Mouse (Mus musculus) left cerebral cortex, postnatal 14 days (tissue): Measurements from ENCODE around the gene Nuak1. TPM values are rescaled to one million over a fixed set of nuclear protein-coding genes. Genes with fewer than 3 reads are reported as not detected.

Experiments used
- DNase-seq, 2 experiments: peaks; one replicate each; pipeline ENCODE4 v3.0.0; 2021 to 2022; ENCODE audit warnings: low spot score in 2 of 2, mixed read lengths in 1 of 2
- intact Hi-C: fragments of 180-260 bp; cut with DNase I; formaldehyde crosslinking; loops from one replicate; pipeline ENCODE4 v1.15.1; 2025
- total RNA-seq, 2 experiments: library from RNA; stranded (reverse); gene quantifications; 2 replicates each; pipeline ENCODE4 v1.2.3; 2021

Nuak1 gene
- total RNA-seq, 2 experiments from 2014 or later, result 56.0 to 66.2 TPM

DNA sequence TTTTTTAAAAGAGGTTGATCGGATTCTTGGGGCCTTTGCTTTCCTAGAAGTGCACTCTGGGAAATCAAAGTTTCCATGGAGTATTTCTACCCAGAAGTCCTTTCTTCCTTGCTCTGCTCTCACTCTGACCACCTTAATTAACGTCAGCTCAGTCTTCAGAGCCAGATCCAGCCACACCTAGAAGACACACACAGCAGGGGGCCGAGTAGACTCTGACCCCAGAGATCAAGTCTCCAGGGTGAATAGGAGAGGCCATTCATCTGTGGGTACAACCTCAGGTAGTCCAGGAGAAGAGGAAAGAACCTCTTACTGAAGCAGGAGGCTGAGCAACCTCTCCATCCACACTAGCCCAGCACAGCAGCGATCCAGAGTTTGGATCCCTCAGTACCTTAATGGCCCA lies 11.5 kb upstream of the Nuak1 start:
- no peak for DNase-seq
- intact Hi-C loops, result loop anchor here (2.0 kb wide), 1 partner anchor 633 kb away; no protein-coding TSS in a partner anchor

- intact Hi-C loops, result loop anchor here (2.0 kb wide), 1 partner anchor 632 kb away; no protein-coding TSS in a partner anchor
- peak; percentile 84 to 91 for DNase-seq
Measured at GRCm38 (mm10) chr10:84450654-84451053, 10.3 kb upstream of the Nuak1 start.

GRCm38 (mm10) chr10:84449733-84450132 lies 9.3 kb upstream of the Nuak1 start:
- no peak for DNase-seq
- intact Hi-C loops, result loop anchor here (2.0 kb wide), 1 partner anchor 631 kb away; no protein-coding TSS in a partner anchor

DNA sequence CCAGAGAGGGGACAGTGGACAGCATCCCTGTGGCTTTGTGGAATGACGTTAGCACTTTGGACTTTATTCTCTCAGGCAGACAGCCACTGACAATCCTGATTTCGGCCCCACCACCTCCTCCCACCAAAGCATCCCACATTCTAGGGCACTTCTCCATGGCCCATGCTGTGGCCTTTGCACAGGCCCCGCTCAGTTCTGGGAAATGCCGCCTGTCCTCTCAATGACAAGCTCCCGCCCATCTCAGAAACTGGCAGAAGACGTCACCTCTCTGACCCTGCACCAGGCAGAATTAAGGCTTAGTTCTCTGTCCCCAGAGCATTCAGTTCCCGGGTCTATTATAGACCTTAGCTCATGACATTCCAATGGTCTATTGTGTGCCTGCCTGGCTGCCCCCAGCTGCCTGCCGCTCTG lies 7.0 kb upstream of the Nuak1 start:
- intact Hi-C loops, result no loop called here
- DNase-seq, result no peak

GRCm38 (mm10) chr10:84446661-84447060 lies 6.3 kb upstream of the Nuak1 start:
- DNase-seq, result no peak
- intact Hi-C loops, result no loop called here

DNA sequence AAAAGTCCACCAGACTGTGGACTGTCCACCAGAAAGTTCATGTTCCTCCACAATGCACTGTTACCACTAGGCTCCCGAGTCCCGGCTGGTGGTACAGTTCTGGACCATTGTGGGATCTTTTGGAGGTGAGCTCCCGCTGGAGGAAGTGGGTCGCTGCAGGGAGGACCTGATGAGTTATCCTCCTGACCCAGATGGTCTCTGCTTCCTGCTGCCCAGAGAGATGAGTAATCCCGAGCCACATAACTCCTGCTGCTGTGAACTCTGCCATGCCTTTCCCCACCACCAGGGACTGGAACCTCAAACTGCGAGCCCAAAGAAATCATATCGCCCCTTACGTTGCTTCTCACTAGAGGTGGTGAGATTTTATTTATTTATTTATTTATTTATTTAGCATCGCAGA lies 4.0 kb upstream of the Nuak1 start:
- no peak for DNase-seq
- intact Hi-C loops, result no loop called here

DNA sequence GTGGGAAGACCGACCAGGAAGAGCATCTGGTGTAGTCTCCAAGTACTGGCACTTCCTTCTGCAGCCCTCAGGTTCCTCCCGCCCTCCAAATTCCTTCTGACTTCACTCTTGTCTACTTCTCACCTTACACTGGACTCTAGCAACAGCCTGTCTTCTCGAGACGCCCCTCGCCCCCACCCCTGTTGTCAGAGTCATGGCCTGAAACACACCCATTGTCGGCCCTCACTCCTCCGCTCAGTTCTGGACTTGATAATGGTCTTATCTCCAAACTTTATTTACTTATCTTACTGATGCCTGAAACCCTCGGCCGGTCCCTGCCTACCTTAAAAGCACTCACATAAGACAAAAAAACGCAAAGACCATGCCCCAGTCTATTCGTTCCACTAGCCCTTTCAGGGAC lies 1.4 kb upstream of the Nuak1 start:
- intact Hi-C loops, result no loop called here
- no peak for DNase-seq

DNA sequence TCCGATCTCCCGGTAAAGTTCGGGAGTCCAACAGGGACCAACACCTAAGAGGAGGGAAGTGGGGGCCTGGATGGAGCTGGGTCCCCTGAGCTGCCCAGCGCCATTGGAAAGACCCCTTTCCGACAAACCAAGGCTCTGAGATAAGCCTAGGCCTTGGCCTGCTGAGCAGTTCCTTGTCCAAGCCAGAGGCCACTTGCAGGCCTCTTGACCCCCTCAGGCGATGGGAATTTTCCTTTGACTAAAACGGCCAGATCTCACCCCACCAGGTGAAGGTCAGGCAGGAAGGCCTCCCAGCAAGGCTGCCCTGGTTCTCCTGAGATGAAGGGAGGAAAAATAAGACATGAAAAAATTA lies 1.0 kb upstream of the Nuak1 start:
- intact Hi-C loops, result no loop called here
- DNase-seq, result no peak

DNA sequence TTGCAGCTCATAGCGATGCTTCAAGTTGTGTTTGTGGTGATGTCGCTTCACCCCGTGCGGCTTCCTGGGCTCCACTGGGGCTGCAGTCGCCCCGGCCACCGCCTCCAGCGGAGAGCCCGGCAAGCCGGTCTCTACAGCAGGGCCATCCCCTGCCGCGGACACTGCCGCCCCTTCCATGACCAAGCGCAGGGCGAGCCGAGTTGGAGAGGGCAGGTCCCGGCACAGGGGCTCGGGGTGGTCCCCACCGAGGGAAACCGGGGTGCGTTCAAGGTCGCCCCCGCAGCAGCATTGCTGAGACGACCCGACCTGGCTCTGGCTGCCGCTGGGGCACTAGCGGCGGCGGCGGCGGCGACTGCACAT lies 236 bp downstream of the Nuak1 start:
- DNase-seq, result no peak
- intact Hi-C loops, result no loop called here

- intact Hi-C loops, result loop anchor here (5.0 to 10.0 kb wide), 5 partner anchors 47 to 617 kb away; no protein-coding TSS in a partner anchor
- no peak for DNase-seq
Measured at GRCm38 (mm10) chr10:84439228-84439596, 1.2 kb downstream of the Nuak1 start.

DNA sequence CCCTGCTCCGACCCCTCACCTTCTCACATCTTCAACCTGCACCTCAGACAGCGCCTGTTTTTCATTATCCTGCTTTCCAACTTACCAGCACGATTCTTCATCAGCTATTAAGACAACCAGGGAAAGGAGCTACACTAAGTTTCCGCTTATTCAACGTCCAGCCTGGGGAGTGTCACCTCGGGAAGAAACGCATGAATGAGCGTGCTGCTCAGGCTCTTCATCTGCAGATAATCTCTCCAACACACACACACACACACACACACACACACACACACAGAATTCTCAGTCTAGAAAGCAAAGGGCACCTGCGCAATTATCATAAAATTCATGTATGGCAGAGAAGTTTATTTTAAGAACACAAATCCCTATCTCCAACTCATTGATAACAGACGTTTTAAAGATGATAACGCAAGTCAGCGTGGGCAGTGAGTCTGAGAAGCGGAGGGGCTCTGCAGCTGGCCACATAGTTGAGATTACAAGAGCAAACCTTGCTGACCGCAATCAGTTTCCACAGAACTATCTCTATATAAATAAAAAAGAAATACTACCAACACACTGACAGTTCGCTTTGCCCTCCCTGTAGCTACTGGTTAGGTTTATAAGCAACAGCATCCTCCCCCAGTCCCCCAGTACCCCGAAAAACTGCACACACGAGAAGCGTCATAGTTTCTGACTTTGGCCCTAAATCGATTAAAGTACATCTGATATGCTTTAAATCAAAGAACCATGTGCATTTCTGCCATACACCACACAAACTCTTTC lies 1.8 kb downstream of the Nuak1 start:
- peak in 1 of 2 experiments; percentile 40 for DNase-seq
- intact Hi-C loops, result loop anchor here (5.0 to 10.0 kb wide), 5 partner anchors 46 to 616 kb away; no protein-coding TSS in a partner anchor

DNA sequence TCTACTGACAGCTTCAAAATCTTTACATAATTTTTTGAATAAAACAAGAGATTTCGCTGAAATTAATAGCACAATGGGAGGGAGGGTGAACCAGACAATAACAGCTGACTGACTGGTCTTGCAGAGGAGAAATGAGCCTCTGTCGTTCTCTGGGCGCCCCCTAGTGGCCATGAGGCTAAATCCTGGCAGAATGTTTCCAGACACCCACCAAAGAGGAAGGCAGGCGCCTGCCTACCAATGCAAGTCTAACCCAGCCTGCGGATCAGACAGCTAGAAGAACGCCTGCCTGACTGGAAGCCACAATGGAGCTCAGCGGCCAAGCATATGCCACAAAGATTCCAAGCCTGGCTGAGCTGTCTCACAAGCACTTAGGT lies 2.4 kb downstream of the Nuak1 start:
- intact Hi-C loops, result loop anchor here (5.0 to 10.0 kb wide), 5 partner anchors 46 to 616 kb away; no protein-coding TSS in a partner anchor
- peak; percentile 98 to 100 for DNase-seq

DNA sequence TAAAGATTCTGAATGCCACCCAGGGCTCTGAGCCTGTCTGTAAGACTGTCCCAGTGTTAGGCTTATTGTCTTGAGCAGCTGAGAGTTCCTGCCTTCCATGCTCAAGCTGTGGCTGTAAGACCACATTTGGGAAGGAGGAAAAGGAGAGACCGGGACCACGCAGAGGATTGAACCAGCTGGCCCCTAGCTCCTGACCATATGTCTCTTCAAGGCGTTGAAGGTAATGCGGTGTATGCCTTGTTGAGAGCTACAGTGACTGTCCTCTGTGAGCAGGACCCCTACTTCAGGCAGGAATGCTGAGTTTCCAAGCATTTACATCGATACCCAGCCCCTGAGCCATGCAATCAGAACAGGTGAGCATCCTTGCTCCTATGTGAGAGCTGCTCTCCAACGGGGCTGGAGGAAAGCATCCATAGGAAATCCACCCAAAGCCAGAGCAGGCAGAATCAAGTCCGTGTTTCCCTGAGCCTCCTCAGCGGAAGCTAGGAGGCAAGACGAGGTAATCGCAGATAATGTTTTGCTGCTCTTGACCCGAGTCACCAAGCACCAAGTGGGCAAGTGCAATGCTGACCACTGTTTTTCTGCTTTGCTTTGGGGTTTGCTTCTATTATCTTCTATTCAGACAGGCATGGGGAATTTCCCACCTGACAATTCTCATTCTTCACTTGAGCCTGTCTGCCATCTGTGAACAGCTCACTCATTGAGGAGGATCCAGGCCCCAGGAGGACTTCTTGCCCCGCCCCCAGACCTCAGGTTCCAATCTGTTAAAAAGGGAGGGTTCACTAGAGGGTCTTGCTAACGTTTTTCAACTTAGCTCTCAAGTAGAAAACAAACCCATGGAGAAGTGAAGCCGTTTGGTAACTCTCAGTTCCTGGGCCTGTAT lies 3.0 kb downstream of the Nuak1 start:
- intact Hi-C loops, result loop anchor here (5.0 to 10.0 kb wide), 5 partner anchors 45 to 615 kb away; no protein-coding TSS in a partner anchor
- no peak for DNase-seq

GRCm38 (mm10) chr10:84435930-84436329 lies 4.5 kb downstream of the Nuak1 start:
- intact Hi-C loops, result loop anchor here (5.0 to 10.0 kb wide), 5 partner anchors 44 to 614 kb away; no protein-coding TSS in a partner anchor
- DNase-seq, result no peak

GRCm38 (mm10) chr10:84433193-84433801 lies 7.1 kb downstream of the Nuak1 start:
- DNase-seq, result no peak
- intact Hi-C loops, result loop anchor here (10.0 kb wide), 1 partner anchor 268 kb away; no protein-coding TSS in a partner anchor

GRCm38 (mm10) chr10:84424374-84424773 lies 16.0 kb downstream of the Nuak1 start:
- intact Hi-C loops, result no loop called here
- DNase-seq, result no peak

- DNase-seq, result no peak
- intact Hi-C loops, result no loop called here
Measured at GRCm38 (mm10) chr10:84423903-84424302, 16.5 kb downstream of the Nuak1 start.

DNA sequence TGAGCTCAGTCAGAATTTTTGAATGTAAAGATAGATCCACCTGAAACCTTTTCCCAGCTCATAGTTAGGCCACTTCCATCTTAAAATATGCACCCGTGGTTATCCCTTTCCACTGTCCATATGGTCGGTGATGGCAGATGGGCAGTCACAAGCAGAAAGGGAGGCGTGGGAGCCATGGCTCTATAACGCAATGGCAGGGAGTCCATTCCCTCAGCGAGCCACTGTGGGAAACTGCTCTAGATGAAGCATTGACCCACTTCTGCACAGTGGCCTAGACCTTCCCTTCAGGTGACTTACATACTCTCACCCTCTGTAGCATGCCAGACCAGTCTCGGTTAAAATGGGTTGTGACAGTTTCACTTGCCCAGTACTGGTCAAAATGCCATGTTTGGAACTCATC lies 19.8 kb downstream of the Nuak1 start:
- DNase-seq, result no peak
- intact Hi-C loops, result no loop called here

- no peak for DNase-seq
- intact Hi-C loops, result no loop called here
Measured at GRCm38 (mm10) chr10:84418421-84418820, 22.0 kb downstream of the Nuak1 start.

- intact Hi-C loops, result no loop called here
- peak in 1 of 2 experiments; percentile 50 for DNase-seq
Measured at GRCm38 (mm10) chr10:84416752-84417151, 23.6 kb downstream of the Nuak1 start.
